Mouse (Mus musculus) limb, embryonic 14.5 days (tissue): Measurements from ENCODE around the gene Csgalnact2. TPM values are rescaled to one million over a fixed set of nuclear protein-coding genes. Genes with fewer than 3 reads are reported as not detected.

ENCODE experiments used
- ATAC-seq: fragments of 200-750 bp; cut with Nextera tagmentation; 2 replicates; pipeline ENCODE4 v1.8.0; 2017; ENCODE audit warnings: low read depth, moderate number of reproducible peaks, moderate TSS enrichment; ENCODE audit not compliant: low FRiP score
- DNase-seq: peaks from one replicate; pipeline ENCODE4 v3.0.0-alpha.2; 2015; ENCODE audit warnings: low spot score
- H3K27ac ChIP-seq: fragments of 300-500 bp; sonication (generic); replicated peaks from 2 replicates; pipeline ENCODE4 v1.5.1; 2014; ENCODE audit warnings: low read depth, mild to moderate bottlenecking, low read length, moderate library complexity, mixed read lengths
- H3K27me3 ChIP-seq: fragments of 300-500 bp; sonication (generic); 2 replicates; pipeline ENCODE4 v1.6.1; 2014; ENCODE audit warnings: low read length, mixed read lengths; ENCODE audit not compliant: control insufficient read depth, insufficient read depth
- H3K36me3 ChIP-seq: fragments of 300-500 bp; sonication (generic); 2 replicates; pipeline ENCODE4 v1.6.1; 2014; ENCODE audit warnings: mild to moderate bottlenecking, low read length, moderate library complexity, mixed read lengths; ENCODE audit not compliant: control insufficient read depth, insufficient read depth
- H3K4me1 ChIP-seq: fragments of 300-500 bp; sonication (generic); 2 replicates; pipeline ENCODE4 v1.6.1; 2014; ENCODE audit warnings: antibody characterized with exemption, low read length, mixed read lengths; ENCODE audit not compliant: control insufficient read depth, insufficient read depth
- H3K4me2 ChIP-seq: fragments of 300-500 bp; sonication (generic); replicated peaks from 2 replicates; pipeline ENCODE4 v1.6.1; 2014; ENCODE audit warnings: low read depth, mild to moderate bottlenecking, low read length, moderate library complexity; ENCODE audit not compliant: severe bottlenecking
- H3K4me3 ChIP-seq: fragments of 300-500 bp; sonication (generic); replicated peaks from 2 replicates; pipeline ENCODE4 v1.5.1; 2014; ENCODE audit warnings: low read length
- H3K9ac ChIP-seq: fragments of 300-500 bp; sonication (generic); 2 replicates; pipeline ENCODE4 v1.6.1; 2014; ENCODE audit warnings: mild to moderate bottlenecking, low read depth, low read length, moderate library complexity; ENCODE audit not compliant: severe bottlenecking
- H3K9me3 ChIP-seq: fragments of 300-500 bp; sonication (generic); 2 replicates; pipeline ENCODE4 v1.6.1; 2016; ENCODE audit warnings: low read length; ENCODE audit not compliant: control insufficient read depth
- POLR2A ChIP-seq: fragments of 200-500 bp; IDR thresholded peaks from 2 replicates; pipeline ENCODE4 v1.8.0; 2012; ENCODE audit warnings: inconsistent platforms, mild to moderate bottlenecking, moderate library complexity, borderline replicate concordance; ENCODE audit not compliant: insufficient read depth, insufficient read length; ENCODE audit errors: extremely low read depth
- WGBS: fragments of 180-500 bp; shearing (Covaris S2); extraction: QIAGEN DNeasy Blood & Tissue Kit; methylation state at CpG from one replicate; pipeline ENCODE4 v1.1.7; 2014; 5-methylcytosine and 5-hydroxymethylcytosine counted together
- polyA plus RNA-seq, 2 experiments: library from polyadenylated mRNA; depleted of rRNA in 1 of 2; stranded (reverse) in 1 of 2; unstranded in 1 of 2; fragments of >200 nt; fragmentation: Nextera tagmentation in 1 of 2; extraction: Ambion mirVana in 1 of 2; gene quantifications; 2 replicates each; pipeline versions ENCODE4 v1.2.1 to v1.2.3; 2012 to 2014

Csgalnact2 gene
- polyA plus RNA-seq, 2 experiments, result 11.6 to 20.8 TPM

DNA sequence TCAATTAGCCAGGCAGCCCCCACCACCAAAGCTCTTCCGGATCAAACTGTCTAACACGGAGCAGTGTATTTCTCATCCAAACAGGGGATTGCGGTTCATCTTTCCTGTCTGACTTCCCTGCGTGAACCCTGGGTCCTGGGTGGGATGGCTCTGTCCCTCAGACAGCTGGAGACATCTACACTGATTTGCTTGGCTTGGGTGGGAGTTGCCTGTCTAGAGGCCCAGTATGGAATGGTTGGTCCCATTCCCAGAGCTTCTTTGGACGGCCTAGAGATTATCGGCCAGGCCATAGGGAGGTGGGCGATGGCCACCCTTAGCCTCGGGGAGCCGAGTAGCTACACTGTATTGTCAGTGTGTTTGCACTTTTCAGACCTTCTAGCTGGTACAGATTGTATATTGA is 48.1 kb downstream of the Csgalnact2 start:
- Histone ChIP-seq H3K4me1 (no peaks in the 10 kb centered on the region), H3K4me2 (no peak overlapping the region), H3K36me3 (no peaks in the 10 kb centered on the region), H3K9me3 (no peaks in the 10 kb centered on the region), H3K4me3 (no peak overlapping the region), H3K9ac (no peak overlapping the region), H3K27ac (no peak overlapping the region), H3K27me3 (no peaks in the 10 kb centered on the region)
- WGBS, result 82% methylated on average over 9 of the region's 9 CpGs
- TF ChIP-seq POLR2A, result no peak
- DNase-seq (no peak), ATAC-seq (no peak)

DNA sequence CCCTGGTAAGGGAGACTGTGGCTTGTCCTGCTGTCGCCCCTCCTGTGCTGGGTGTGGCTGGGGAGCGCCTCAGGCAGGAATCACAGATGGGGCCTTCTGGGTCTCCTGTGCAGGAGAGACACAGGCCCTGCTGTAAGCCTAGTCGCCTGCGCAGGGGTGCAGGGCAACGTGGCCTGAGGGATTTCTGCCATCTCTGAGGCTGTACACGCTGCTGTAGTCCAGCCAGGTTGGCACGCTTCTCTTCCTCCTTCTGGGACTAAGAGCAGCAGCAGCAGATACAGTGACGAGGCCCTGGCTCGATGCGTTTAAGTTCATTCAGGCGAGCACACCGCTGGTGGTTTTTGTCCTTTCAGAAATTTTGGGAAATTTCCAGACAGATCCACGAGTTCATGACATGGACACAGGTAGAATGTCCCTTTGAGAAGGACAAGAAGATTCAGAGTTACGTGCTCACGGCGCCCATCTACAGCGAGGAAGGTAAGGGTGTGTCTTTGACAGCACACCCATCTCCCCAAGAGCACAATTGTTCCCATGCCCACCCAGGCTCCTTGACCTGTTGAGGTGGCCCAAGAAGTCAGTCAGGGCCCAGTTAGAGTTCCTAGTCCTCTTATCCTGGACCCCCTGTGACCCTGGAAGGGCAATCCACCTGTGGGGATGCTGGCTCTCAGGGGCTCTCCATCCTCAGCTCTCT is 50.0 kb downstream of the Csgalnact2 start:
- DNase-seq (no peak), ATAC-seq (no peak)
- no peaks in the 10 kb centered on the region for H3K4me1 ChIP-seq
- H3K27me3 ChIP-seq, result no peaks in the 10 kb centered on the region
- H3K27ac ChIP-seq, result no peak overlapping the region
- no peak for TF ChIP-seq POLR2A
- WGBS, result 81% methylated on average over 17 of the region's 17 CpGs
- H3K9ac ChIP-seq, result no peak overlapping the region
- no peaks in the 10 kb centered on the region for H3K36me3 ChIP-seq
- no peak overlapping the region for H3K4me3 ChIP-seq
- H3K9me3 ChIP-seq, result no peaks in the 10 kb centered on the region
- no peak overlapping the region for H3K4me2 ChIP-seq

DNA sequence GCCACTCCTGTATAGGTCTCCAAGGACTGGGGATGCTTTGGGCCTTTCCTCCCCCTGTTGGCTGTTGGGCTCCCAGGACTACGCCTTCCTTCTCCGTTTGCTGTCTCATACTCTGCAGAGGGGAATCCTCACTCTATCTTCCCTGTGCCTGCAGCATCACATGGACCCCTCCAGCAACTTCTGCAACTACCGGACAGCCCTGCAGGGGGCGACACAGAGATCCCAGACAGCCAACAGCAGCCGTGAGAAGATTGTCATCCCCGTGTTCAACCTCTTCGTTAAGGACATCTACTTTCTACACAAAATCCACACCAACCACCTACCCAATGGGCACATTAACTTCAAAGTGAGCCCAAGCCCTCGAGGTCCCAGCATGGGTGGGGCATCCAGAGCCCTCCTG is 51.0 kb downstream of the Csgalnact2 start:
- Histone ChIP-seq H3K9me3 (no peaks in the 10 kb centered on the region), H3K4me1 (no peaks in the 10 kb centered on the region), H3K4me3 (no peak overlapping the region), H3K4me2 (no peak overlapping the region), H3K27me3 (no peaks in the 10 kb centered on the region), H3K27ac (no peak overlapping the region), H3K36me3 (no peaks in the 10 kb centered on the region), H3K9ac (no peak overlapping the region)
- TF ChIP-seq POLR2A, result no peak
- 64% methylated on average over 8 of the region's 8 CpGs for WGBS
- no peak for DNase-seq
- no peak for ATAC-seq

DNA sequence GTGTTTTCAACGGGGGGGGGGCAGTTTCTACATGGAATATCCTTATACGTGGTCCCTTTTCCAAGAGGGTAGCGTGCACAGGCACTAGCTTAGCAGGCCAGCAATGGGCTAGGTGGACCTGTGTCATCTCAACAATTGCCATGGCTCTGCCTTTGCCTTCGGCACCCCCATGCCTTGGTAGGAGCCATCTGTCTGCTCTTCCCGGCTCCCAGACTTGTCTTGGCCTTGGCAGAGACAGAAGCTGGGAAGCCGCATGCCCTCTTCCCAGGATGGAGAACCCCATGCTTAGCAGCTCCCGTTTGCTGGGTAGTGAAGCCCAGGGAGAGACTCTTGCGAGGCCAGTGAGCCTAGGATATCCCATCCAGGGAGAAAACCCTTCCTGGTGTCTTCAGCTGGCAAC is 54.3 kb downstream of the Csgalnact2 start:
- no peak overlapping the region for H3K4me3 ChIP-seq
- H3K27ac ChIP-seq, result no peak overlapping the region
- H3K9me3 ChIP-seq, result no peaks in the 10 kb centered on the region
- no peak for ATAC-seq
- H3K4me1 ChIP-seq, result no peaks in the 10 kb centered on the region
- TF ChIP-seq POLR2A, result no peak
- no peak overlapping the region for H3K9ac ChIP-seq
- 89% methylated on average over 8 of the region's 8 CpGs for WGBS
- H3K4me2 ChIP-seq, result no peak overlapping the region
- no peaks in the 10 kb centered on the region for H3K27me3 ChIP-seq
- no peaks in the 10 kb centered on the region for H3K36me3 ChIP-seq
- DNase-seq, result no peak

DNA sequence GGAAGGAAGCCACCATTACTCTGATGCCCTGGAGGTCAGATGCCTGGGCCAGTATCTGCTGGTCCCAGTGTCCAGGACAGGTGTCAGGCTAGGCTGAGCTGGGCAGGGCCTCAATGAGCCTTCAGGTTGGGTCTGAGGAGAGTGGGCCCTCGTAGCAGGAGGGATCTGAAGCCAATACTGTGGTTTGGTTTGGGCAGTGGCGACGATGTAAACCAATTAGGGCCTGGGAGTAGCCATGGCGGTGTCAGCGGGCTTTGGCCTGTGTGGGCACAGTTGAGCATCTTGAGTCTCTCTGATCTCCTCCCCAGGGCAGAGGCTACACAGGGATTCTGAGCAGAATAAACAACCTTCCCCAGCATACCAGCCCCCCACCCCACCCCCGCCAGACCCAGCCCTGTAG is 55.3 kb downstream of the Csgalnact2 start:
- no peaks in the 10 kb centered on the region for H3K27me3 ChIP-seq
- H3K36me3 ChIP-seq, result no peaks in the 10 kb centered on the region
- H3K4me1 ChIP-seq, result no peaks in the 10 kb centered on the region
- H3K4me2 ChIP-seq, result no peak overlapping the region
- no peak overlapping the region for H3K9ac ChIP-seq
- 69% methylated on average over 6 of the region's 6 CpGs for WGBS
- no peak overlapping the region for H3K4me3 ChIP-seq
- no peak overlapping the region for H3K27ac ChIP-seq
- DNase-seq, result no peak
- no peak for TF ChIP-seq POLR2A
- no peak for ATAC-seq
- H3K9me3 ChIP-seq, result no peaks in the 10 kb centered on the region
